Mouse (Mus musculus) layer of hippocampus, postnatal 10 days (tissue): ENCODE results near the gene Wdr35. TPM values are rescaled to one million over a fixed set of nuclear protein-coding genes. Genes with fewer than 3 reads are reported as not detected.
A peak's percentile ranks its signal among the peaks of the same experiment; 100 is the strongest.
"Not testable (repeated sequence)": the region's sequence is repeated elsewhere in the genome, so short reads cannot be mapped to it uniquely, and the experiment has no call there.

Source experiments
- DNase-seq, 2 experiments: peaks; one replicate each; pipeline ENCODE4 v3.0.0; 2021; ENCODE audit warnings: low spot score in 2 of 2
- total RNA-seq, 2 experiments: library from RNA; stranded (reverse); gene quantifications; 2 replicates each; pipeline ENCODE4 v1.2.3; 2021

Gene Wdr35
- total RNA-seq, 2 experiments from 2014 or later: 43.0 to 47.6 TPM

GRCm38 (mm10) chr12:9007146-9007545, 33.5 kb downstream of the Wdr35 start:
- DNase-seq: no peak

DNA sequence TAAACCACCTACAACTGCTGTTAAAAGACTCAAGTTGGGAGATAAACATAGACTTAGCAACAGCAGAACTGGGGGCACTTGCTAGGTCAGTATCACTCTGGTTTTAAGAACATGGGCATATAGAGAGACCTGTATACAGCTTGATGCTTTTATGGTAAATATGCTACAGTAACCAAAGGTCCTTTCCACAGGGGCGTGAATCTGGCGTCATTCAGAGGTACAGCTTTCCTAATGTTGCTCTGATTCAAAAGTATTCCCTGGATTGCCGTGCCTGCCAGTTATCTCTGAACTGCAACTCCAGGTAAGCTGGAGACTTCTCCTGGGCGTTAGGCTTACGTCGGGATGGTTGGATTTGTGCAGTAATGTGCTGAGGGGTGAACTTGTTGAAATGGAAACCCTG, 34.1 kb downstream of the Wdr35 start:
- DNase-seq: no peak

DNA sequence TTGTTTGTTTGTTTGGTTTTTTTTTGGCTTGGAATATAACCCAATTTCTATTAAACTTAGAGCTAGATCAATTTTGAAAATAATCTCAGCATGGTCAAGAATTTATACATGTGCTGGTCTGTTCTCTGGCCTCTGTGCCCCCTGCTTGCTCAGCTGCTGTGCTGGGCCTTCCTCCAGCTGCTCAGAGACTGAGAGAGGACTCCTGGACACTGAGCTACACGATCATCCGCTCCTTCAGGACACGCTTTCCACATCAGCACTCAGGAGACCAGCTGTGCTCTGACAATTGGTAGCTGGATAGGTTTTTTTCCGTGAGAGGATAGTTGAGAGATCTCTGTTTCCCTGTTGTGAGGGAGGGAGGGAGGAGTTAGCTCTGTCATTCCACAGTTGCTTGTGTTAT, 36.6 kb downstream of the Wdr35 start:
- no peak for DNase-seq

- no peak for DNase-seq
These were observed 42.7 kb downstream of the Wdr35 start for GRCm38 (mm10) chr12:9016376-9016775.

DNA sequence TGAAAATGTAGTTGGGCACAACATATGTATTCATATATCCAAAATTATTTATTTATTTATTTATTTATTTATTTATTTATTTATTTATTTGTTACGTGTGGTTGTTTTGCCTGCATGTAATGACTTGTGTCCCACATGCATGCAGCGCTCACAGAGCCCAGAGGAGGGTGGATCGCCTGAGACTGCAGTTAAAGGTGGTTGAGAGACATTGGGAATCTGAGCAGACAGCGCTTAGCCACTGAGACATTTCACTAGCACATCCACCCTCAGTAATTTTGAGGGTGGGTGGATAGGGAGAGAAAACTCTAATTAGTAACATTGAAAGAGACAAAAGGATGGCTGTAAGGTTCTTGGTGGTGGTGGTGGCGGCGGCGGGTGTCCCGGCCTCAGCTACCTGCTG, 46.7 kb downstream of the Wdr35 start:
- no peak for DNase-seq

DNA sequence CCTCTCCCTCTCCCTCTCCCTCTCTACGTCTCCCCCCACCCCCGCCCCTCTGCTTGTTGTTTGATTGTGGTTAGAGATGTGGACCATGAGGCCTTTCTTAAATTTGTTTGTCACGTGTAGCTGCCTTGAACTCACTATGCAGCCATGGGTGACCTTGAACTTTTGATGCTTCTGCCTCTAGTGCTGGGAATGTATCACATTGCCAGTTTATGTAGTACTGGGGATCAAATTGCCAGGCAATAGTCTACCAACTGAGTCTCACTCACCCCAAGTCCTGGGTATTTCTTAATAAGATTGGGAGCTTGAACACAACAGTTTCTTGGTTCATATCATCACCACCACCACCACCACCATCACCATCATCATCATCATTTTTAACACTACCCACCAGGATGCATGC, 47.3 kb downstream of the Wdr35 start:
- no peak for DNase-seq

DNA sequence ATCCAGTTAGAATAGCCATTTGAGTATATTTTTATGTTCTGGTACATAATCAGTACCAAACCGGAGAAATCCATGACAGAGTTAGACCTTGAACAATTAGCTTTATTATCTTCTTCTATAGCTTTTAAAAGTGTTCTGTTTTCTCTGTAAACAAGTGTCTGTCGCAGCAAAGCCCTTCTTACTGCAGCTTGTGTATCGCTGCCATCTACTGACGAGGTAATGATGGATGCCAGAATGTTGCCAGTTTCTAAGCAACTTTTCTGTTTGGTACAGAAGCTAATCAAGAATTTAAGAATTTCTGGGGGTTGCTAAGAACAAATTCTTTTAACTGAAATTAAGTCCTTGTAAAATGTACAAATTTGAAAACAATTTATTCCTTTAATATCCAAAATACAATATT, 49.3 kb downstream of the Wdr35 start:
- DNase-seq: no peak

DNA sequence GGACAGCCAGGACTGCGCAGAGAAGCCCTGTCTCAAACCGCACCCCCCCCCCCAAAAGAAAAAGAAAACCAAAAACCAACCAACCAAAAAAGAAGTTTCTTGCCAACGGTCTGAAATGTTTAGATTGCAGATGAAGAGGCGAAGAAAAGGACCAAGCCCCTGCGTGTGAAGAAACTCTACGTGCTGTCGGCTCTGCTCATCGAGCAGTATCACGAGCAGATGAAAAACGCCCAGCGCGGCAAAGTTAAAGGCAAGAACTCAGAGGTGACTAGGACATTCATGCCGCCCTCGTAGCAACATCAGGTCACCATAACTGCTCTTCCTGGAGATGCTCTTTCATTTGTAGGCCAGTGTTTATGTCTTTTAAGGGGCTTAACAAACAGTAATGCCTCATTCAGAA, 50.4 kb downstream of the Wdr35 start:
- DNase-seq: no peak

DNA sequence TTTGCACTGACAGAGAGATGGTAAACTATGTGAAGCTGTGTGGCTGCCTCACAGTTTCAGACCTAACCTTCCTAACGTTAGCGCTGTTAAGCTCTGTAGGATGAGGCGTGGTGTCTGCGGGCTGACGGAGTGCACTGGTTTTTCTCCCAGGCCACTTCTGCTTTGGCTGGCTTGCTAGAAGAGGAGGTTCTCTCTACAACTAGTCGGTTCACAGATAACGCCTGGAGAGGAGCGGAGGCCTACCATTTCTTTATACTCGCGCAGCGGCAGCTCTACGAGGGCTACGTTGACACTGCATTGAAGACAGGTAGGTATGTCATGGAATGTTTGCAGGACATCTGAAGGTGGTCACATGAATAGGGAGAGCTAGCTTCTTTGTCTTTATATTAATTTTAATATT, 51.0 kb downstream of the Wdr35 start:
- no peak for DNase-seq

DNA sequence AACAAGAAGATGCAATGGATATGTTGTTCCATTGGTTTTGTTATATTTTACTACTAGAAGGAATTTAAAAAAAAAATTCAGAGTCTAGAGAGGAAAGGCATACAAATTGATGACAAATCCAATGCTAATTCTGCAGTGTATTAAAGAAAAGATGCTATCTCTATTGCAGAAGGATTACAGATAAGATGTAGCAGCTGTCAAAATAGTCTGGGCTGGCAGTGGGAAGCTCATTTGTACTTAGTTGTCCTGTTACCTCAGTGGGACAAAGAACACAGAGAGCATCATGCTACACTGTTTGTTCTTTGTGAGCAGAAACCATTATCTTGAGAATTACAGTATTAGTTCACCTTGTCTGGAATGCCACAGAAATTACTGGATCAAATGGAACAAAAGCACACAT, 53.2 kb downstream of the Wdr35 start:
- DNase-seq: no peak

- DNase-seq: not testable (repeated sequence)
These were observed 55.1 kb downstream of the Wdr35 start for GRCm38 (mm10) chr12:9028816-9029215.

- no peak for DNase-seq
These were observed 55.8 kb downstream of the Wdr35 start for GRCm38 (mm10) chr12:9029506-9029887.

DNA sequence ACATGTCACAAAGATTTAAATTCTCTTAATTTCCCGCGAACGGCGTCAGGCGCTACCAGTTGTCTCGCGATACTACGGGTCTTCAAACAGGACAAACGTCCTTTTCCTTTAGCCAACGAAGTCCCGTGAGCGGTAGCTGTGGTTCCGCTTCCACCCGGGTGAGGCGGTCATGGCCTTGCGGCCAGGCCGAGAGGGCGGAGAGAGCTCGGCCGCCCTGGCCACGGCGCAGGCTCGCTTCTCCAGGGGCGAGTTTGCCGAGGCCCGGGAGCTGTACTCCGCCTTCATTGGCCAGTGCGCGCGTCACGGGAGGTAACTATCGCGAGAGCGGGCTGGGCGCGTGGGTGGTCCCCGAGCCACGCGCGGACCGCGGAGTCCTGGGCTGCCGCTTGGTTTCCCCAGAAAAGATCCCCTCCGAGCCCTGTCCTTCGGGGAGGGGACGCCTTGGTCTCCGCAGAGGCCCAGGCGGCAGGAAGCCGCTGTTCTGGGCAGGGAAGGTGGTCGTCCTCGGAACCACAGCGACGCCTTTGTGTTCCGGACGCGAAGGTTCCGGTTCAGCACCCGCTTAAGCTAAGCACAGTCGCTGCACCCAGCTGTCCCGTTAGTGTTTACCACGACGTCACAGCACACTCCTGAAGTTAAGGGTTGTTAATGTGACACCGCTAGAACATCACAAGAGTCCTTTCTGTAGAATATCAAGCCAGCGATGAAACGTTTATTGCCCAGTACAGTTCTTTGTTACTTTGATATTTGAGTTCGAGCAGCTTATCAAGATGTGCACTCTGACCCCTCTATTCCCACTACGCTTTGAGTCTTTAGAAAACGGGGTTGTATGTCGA, 56.4 kb downstream of the Wdr35 start, which contains the start of gene Ttc32:
Ttc32 (plus strand) TSS at position 110 of the 836 bp plus-strand sequence.
- DNase-seq: peak; percentile 96

DNA sequence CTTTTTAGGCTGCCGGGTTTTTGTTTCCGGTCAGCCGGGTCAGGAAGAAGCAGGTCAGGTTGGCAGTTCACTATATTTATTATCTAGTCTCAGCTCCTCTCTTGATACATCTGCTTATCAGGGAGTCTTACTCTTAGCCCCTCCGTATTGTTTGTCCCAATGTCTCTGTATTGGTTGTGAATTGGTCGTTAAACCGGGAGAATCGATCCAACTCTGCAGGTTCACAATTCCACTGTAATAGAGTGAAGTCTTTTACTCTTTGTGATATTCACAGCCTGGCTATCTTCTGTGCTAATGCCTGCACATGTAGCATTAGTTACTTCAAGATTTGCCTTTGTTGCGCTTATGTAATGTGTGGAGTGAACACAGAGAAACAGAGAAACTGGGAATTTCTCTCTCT, 57.5 kb downstream of the Wdr35 start:
- DNase-seq: no peak

GRCm38 (mm10) chr12:9033140-9033539, 59.4 kb downstream of the Wdr35 start:
- DNase-seq: no peak

DNA sequence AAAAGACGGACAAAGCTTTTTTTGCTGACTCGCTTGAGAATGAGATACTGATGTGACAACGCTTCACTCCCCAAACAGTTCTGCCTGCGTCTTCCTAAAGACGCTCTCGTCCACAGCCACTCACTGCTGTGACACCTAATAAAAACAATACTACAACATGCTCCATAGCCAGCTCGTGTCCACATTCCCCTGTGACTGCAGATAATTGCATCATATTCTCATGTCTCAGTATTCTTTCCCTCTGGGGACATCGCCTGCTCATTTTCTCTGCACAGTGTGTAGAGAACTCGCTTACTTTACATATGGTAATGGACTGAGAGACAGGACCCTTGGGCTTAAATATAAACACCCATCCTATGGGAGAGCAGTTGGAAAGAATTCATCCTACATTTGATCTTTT, 62.7 kb downstream of the Wdr35 start:
- no peak for DNase-seq

- DNase-seq: no peak
These were observed 66.5 kb downstream of the Wdr35 start for GRCm38 (mm10) chr12:9040177-9040576.

GRCm38 (mm10) chr12:9040686-9041085, 67.0 kb downstream of the Wdr35 start:
- no peak for DNase-seq

- no peak for DNase-seq
These were observed 68.6 kb downstream of the Wdr35 start for GRCm38 (mm10) chr12:9042316-9042715.

DNA sequence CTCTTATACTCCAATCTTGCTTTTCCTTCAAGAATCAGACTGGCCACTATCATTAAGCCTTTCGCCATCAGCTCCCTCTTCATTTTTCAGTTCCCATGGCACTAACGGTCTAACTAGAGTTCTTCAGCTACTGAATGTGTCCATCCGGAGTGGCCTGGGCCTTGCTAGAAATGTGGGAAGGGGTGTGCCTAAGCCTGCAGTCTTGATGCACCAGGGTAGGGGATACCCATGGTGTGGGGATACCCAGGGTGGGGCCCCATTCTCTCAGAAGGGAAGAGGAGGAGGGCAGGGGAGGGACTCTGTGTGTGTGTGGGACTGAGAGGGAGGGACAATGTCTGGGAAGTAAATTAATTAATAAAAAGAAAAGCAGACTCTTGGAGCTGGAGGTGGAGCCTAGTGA, 69.1 kb downstream of the Wdr35 start:
- no peak for DNase-seq

GRCm38 (mm10) chr12:9044666-9045065, 71.0 kb downstream of the Wdr35 start:
- no peak for DNase-seq

DNA sequence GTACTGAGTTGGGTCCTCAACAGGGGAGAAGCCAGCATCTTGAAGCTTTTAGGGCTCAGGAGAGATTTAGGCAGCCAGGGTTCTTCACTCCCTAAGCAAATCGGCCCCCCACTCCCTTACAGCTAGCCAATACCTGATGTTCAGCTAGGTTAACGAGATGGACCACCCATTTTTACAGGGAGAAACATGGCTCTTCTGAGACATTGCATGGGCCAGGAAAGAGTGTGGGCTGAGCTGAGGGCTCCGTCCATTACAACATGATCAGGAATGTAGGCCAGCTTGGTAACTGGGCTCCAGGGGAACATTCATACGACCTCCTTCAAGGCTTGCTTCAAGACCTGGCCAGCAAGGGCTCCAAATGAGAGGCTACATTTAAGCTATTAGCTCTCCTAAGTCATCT, 73.0 kb downstream of the Wdr35 start:
- no peak for DNase-seq

GRCm38 (mm10) chr12:9048090-9048489, 74.4 kb downstream of the Wdr35 start:
- DNase-seq: no peak
